Mouse (Mus musculus): Measurements from ENCODE around the gene Tmem135. TPM values are rescaled to one million over a fixed set of nuclear protein-coding genes. Genes with fewer than 3 reads are reported as not detected.

Gene Tmem135
- polyA plus RNA-seq, 1 experiment = 8.2 TPM

GRCm38 (mm10) chr7:89182943-89183342, 221.1 kb downstream of the Tmem135 start:
- no peak for TF ChIP-seq CTCF (IDR thresholded peaks at IDR 0.05; ENCODE audit: control insufficient read depth, insufficient read depth, low read length)
- no peak for TF ChIP-seq POLR2A (IDR thresholded peaks at IDR 0.05; ENCODE audit: borderline replicate concordance, control insufficient read depth, low read depth, low read length)
- 79% methylated on average over 5 of the region's 5 CpGs for WGBS
- Histone ChIP-seq H3K4me1 (ENCODE audit: control insufficient read depth, insufficient read depth, low read length) (no peaks in the 10 kb centered on the region; the same call in 1 of the 2 replicates), H3K27ac (ENCODE audit: control insufficient read depth, insufficient read depth, low read depth, low read length, poor library complexity) (no peak overlapping the region), H3K4me3 (replicated peaks; ENCODE audit: control insufficient read depth, low read depth, low read length) (no peak overlapping the region)

GRCm38 (mm10) chr7:89181285-89181684, 222.7 kb downstream of the Tmem135 start:
- WGBS = 94% methylated on average over 1 of the region's 1 CpGs
- Histone ChIP-seq H3K4me1 (ENCODE audit: control insufficient read depth, insufficient read depth, low read length) (no peaks in the 10 kb centered on the region; the same call in 1 of the 2 replicates), H3K27ac (ENCODE audit: control insufficient read depth, insufficient read depth, low read depth, low read length, poor library complexity) (no peak overlapping the region), H3K4me3 (replicated peaks; ENCODE audit: control insufficient read depth, low read depth, low read length) (no peak overlapping the region)
- TF ChIP-seq CTCF (IDR thresholded peaks at IDR 0.05; ENCODE audit: control insufficient read depth, insufficient read depth, low read length) = no peak
- no peak for TF ChIP-seq POLR2A (IDR thresholded peaks at IDR 0.05; ENCODE audit: borderline replicate concordance, control insufficient read depth, low read depth, low read length)

- TF ChIP-seq POLR2A (IDR thresholded peaks at IDR 0.05; ENCODE audit: borderline replicate concordance, control insufficient read depth, low read depth, low read length) (no peak), CTCF (IDR thresholded peaks at IDR 0.05; ENCODE audit: control insufficient read depth, insufficient read depth, low read length) (no peak)
- H3K4me1 ChIP-seq (ENCODE audit: control insufficient read depth, insufficient read depth, low read length) = no peaks in the 10 kb centered on the region; the same call in 1 of the 2 replicates
- no peak overlapping the region for H3K4me3 ChIP-seq (replicated peaks; ENCODE audit: control insufficient read depth, low read depth, low read length)
- no peak overlapping the region for H3K27ac ChIP-seq (ENCODE audit: control insufficient read depth, insufficient read depth, low read depth, low read length, poor library complexity)
- WGBS = 62% methylated on average over 2 of the region's 2 CpGs
Measured at GRCm38 (mm10) chr7:89178601-89179000, 225.4 kb downstream of the Tmem135 start.

- H3K27ac ChIP-seq (ENCODE audit: control insufficient read depth, insufficient read depth, low read depth, low read length, poor library complexity) = peak overlapping the region; percentile 1; the same call in 1 of the 2 replicates
- H3K4me1 ChIP-seq (ENCODE audit: control insufficient read depth, insufficient read depth, low read length) = no peaks in the 10 kb centered on the region; the same call in 1 of the 2 replicates
- TF ChIP-seq POLR2A (IDR thresholded peaks at IDR 0.05; ENCODE audit: borderline replicate concordance, control insufficient read depth, low read depth, low read length) (no peak), CTCF (IDR thresholded peaks at IDR 0.05; ENCODE audit: control insufficient read depth, insufficient read depth, low read length) (no peak)
- H3K4me3 ChIP-seq (replicated peaks; ENCODE audit: control insufficient read depth, low read depth, low read length) = no peak overlapping the region
Measured at GRCm38 (mm10) chr7:89177926-89178325, 226.1 kb downstream of the Tmem135 start.

GRCm38 (mm10) chr7:89174430-89174829, 229.6 kb downstream of the Tmem135 start:
- H3K4me3 ChIP-seq (replicated peaks; ENCODE audit: control insufficient read depth, low read depth, low read length) = no peak overlapping the region
- H3K27ac ChIP-seq (ENCODE audit: control insufficient read depth, insufficient read depth, low read depth, low read length, poor library complexity) = no peak overlapping the region
- 83% methylated on average over 4 of the region's 4 CpGs for WGBS
- TF ChIP-seq CTCF (IDR thresholded peaks at IDR 0.05; ENCODE audit: control insufficient read depth, insufficient read depth, low read length) = no peak
- TF ChIP-seq POLR2A (IDR thresholded peaks at IDR 0.05; ENCODE audit: borderline replicate concordance, control insufficient read depth, low read depth, low read length) = no peak
- no peaks in the 10 kb centered on the region; the same call in 1 of the 2 replicates for H3K4me1 ChIP-seq (ENCODE audit: control insufficient read depth, insufficient read depth, low read length)

- H3K4me3 ChIP-seq (replicated peaks; ENCODE audit: control insufficient read depth, low read depth, low read length) = no peak overlapping the region
- WGBS = 63% methylated on average over 1 of the region's 1 CpGs
- H3K4me1 ChIP-seq (ENCODE audit: control insufficient read depth, insufficient read depth, low read length) = no peaks in the 10 kb centered on the region; the same call in 1 of the 2 replicates
- TF ChIP-seq POLR2A (IDR thresholded peaks at IDR 0.05; ENCODE audit: borderline replicate concordance, control insufficient read depth, low read depth, low read length) (no peak), CTCF (IDR thresholded peaks at IDR 0.05; ENCODE audit: control insufficient read depth, insufficient read depth, low read length) (no peak)
- no peak overlapping the region for H3K27ac ChIP-seq (ENCODE audit: control insufficient read depth, insufficient read depth, low read depth, low read length, poor library complexity)
Measured at GRCm38 (mm10) chr7:89173018-89173417, 231.0 kb downstream of the Tmem135 start.

GRCm38 (mm10) chr7:89171790-89172467, 232.1 kb downstream of the Tmem135 start:
- Histone ChIP-seq H3K4me1 (ENCODE audit: control insufficient read depth, insufficient read depth, low read length) (no peaks in the 10 kb centered on the region), H3K27ac (ENCODE audit: control insufficient read depth, insufficient read depth, low read depth, low read length, poor library complexity) (no peak overlapping the region), H3K4me3 (replicated peaks; ENCODE audit: control insufficient read depth, low read depth, low read length) (no peak overlapping the region)
- WGBS = 48% methylated on average over 4 of the region's 4 CpGs
- TF ChIP-seq CTCF (IDR thresholded peaks at IDR 0.05; ENCODE audit: control insufficient read depth, insufficient read depth, low read length) (no peak), POLR2A (IDR thresholded peaks at IDR 0.05; ENCODE audit: borderline replicate concordance, control insufficient read depth, low read depth, low read length) (no peak)

GRCm38 (mm10) chr7:89168606-89169005, 235.4 kb downstream of the Tmem135 start:
- Histone ChIP-seq H3K27ac (ENCODE audit: control insufficient read depth, insufficient read depth, low read depth, low read length, poor library complexity) (no peak overlapping the region), H3K4me3 (replicated peaks; ENCODE audit: control insufficient read depth, low read depth, low read length) (no peak overlapping the region), H3K4me1 (ENCODE audit: control insufficient read depth, insufficient read depth, low read length) (no peaks in the 10 kb centered on the region)
- 19% methylated on average over 2 of the region's 2 CpGs for WGBS
- peak; percentile 80 for TF ChIP-seq CTCF (IDR thresholded peaks at IDR 0.05; ENCODE audit: control insufficient read depth, insufficient read depth, low read length)
- no peak for TF ChIP-seq POLR2A (IDR thresholded peaks at IDR 0.05; ENCODE audit: borderline replicate concordance, control insufficient read depth, low read depth, low read length)

Measured in bone marrow, adult 2 months (tissue).